Mouse (Mus musculus) urinary bladder, postnatal 4 days (tissue): ENCODE measurements around the gene Vsnl1.

Experiments
- DNase-seq, 2 experiments: peaks; one replicate each; pipeline ENCODE4 v3.0.0; 2021 to 2022; ENCODE audit warnings: low spot score in 2 of 2

Gene Vsnl1

DNA sequence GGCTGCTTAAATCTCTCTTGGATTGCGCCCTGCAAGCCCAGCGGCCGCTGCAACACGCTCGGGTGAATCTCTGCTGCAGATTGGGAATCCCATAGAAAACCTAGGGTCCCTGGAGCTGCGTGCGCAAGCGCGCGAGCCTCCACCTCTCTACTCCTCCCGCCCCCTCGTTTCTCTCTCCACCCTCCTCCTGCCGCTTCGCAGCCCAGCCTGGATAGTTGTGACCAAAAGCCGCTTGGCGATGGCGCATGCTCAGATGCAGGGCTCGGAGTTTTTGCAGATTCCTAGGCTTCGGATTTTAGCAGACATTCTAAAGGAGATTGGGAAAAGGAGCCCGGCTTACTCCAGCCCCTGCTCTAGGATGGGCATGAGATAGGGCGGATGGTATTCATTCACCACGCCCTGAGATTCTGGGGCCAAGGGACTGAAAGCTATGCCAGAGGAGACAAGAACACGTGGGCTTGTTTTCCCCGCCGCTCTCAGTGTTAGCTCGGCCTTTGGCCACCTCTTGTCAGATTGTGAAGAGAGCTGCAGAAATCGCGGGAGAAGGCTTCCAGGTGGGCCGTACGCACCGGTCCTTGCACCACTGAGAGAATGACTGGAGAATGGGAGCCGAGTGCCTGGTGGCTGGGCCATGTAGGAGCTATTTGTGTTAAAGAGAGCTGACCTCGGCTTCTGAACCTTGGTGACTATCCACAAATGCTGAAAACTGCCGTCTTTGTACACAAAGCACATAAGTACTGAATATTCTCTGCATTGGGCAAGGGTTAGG lies at the start of gene Vsnl1:
TSS of gene Vsnl1 (minus strand) at position 117 of the 769 bp plus-strand sequence.
- DNase-seq, result peak; percentile 72 to 78

GRCm38 (mm10) chr12:11456632-11457031 lies 20.2 kb upstream of the Vsnl1 start:
- no peak for DNase-seq

- no peak for DNase-seq
Measured at GRCm38 (mm10) chr12:11456213-11456612, 19.8 kb upstream of the Vsnl1 start.

DNA sequence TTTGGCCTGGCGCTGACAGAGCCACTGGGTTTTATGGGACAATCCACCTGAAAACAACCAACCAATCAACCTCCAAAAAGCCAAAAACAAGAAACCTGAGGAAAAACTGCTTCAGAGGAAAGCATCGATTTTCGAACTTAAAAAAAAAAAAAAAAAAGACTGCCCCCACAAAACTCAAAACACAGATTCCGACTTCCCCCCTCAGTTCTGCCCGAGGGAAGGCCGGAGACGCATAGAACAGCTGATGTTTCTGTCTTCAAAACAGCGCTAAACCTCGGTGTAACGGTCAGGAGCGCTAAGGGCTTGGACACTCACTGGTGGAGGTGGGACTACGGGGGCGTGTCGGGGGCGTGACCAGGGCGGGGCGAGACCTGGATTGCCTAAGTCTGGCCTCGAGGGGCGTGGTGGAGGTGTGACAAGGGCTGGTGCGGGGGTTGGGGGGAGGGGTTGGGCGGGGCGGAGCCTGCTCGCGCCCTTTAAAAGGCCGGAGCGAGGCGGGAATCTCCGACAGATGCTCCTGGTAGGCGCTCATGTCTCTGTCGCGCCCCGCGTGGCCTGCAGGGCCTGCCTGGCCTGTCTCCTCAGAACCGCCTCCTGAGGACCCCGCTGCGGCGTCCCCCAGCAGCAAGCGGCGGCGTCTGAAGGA lies 19.3 kb upstream of the Vsnl1 start, which contains the start of gene Rad51ap2:
TSS of gene Rad51ap2 (plus strand) at position 531 of the 646 bp plus-strand sequence.
- DNase-seq, result peak; percentile 82 to 86

DNA sequence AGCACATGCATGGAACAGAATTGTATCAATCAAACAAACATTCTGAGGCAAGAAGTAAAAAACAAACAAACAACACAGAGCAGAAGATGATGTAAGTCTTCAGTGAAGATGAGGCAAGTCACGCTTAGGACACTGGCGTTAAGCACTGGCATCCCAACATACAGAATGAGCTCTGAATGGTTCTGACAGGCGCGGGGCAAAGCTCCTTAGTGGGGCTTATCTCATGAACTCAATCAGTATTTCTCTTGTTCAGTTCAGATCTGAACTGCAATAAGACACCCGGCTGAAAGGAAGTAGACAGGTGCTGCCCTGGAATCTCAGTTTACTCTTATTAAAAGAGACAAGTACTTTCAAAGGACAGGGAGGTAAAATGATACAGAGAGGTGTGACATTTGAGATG lies 17.7 kb upstream of the Vsnl1 start:
- no peak for DNase-seq

DNA sequence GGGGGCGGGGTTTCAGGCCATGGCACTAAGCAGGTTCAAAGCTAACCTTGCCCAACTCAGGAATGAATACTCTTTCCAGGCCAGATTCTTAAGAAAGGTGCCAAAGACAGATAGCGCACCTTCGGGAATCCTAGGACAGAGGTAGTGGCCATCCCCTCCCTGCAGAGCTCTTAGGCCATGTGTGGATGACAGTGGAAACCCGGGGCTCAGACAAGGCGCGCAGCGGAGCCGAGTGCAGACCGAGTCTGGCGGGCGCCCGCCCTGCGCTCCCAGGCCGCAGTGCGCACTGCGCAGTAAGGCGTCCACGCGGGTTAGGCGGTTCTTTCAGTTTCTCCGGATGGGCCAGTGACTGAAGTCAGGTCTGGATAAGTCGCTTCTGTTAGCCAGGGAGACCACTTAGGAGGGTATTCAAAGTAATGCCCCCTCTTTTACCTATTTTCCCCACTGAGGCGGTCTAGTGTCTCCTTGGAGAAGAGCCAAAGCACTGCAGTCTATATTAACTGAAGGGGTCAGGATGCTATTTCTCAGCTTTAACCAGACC lies 1.6 kb upstream of the Vsnl1 start:
- DNase-seq, result no peak

GRCm38 (mm10) chr12:11437266-11437906 lies 973 bp upstream of the Vsnl1 start:
- peak; percentile 49 to 76 for DNase-seq

GRCm38 (mm10) chr12:11436023-11436350 lies 426 bp downstream of the Vsnl1 start:
- DNase-seq, result no peak

DNA sequence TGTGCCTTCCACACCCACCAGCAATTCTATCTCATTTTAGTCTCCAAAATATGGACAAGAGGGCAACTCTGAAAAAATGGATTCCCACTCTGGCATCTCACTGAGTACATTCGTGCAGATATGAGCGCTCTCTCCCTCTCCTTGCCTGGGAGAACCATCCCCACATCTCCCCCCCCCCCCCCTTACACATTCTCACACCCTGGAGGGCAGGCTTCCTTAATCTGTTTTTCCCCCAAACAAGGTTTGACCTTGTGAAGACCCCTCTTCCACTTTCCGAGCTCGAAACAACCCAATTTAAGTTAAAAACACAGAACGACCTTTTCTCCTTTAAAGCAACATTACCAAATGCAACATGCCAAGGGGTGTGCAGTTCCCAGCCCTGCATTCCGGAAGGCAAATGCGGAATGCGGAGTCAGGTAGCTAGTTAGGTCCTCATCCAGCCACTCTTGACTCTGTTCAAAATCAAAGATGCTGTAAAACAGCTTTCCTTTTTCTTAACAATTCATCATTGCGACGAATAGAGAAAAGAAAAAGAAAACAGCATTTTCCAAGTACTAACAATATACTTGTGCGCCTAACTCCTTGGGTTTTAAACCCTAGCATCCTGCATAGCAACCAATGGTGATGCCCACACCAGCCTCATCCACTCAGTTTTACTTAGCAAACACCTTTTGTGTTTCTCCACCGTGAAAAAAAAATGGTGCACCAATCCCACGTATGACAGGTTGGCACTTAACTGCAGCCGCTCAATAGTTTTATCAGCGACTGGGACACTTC lies 979 bp downstream of the Vsnl1 start:
- no peak for DNase-seq

DNA sequence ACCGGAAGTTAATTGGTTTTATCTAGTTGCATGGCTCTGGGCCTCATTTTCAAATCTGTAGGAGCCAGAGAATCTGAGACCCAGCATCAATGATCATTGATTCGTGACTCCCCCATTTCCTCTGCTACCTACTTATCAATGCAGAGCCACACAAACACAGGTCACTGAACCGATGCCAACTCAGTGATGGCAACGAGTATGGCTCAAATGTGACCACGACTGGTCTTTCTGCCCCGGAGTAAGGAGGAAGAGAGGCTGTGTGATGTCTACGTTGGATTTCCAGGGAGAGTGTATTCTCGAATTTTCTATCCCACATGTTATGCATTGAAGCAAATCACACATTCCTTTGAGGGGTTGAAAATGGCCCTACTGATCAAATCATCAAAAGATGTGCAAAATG lies 2.0 kb downstream of the Vsnl1 start:
- DNase-seq, result no peak

DNA sequence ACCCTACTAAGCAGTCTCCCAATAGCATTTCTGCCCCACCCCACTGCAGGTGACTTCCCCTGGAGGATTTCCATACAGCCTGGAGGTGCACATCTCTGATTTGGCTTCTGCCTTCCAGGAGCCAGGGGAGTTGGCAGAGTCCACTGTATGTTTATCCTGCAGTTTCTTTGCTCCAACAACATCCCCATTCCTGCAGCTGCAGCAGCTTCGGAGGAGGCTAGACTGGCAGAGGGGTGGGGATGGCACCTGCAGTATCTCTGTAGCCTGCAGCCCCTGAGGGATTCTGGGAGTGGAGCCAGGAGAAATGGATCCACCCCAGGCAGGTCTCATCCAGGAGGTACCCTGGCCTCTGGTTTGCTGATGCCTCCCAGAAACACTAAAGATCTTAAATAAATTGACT lies 2.7 kb downstream of the Vsnl1 start:
- no peak for DNase-seq

GRCm38 (mm10) chr12:11433126-11433525 lies 3.3 kb downstream of the Vsnl1 start:
- no peak for DNase-seq

DNA sequence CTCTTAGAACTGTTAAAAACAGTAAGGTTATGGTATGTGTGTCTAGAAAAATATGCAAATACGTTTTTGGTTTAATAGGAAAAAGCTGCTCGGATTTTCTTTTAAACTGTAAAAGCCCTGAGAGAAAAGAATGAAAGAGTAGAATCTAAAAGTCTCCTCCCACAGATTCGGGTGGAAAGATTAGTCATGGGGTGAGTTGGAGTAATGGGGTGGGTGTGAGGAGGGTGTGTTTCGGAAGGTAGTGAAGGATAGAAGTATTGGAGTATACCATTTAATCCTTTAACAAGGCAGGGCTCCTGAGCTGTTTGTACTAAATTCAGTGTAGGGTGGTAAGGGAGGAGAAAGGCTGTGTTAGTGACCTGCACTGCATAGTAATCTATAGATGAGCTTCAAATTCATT lies 9.0 kb downstream of the Vsnl1 start:
- no peak for DNase-seq

DNA sequence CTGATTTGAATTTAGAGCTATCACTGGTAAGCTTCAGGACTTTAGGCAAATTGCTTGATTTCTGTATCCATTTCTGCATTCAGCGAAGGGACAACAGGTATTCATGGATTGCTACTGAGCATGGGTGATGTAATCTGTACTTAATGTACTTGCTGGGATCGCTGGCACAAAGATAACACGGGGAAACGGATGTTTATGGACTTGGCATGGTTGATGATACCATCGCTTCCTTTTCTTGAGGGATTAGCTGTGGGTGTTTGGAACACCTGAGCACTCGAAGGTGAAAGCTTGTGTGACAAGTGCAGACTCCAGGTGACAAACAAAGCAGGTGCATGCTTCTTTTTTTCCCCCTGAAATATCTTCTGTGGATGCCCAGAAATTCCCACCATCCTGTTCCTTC lies 18.3 kb downstream of the Vsnl1 start:
- DNase-seq, result no peak

GRCm38 (mm10) chr12:11407679-11408078 lies 28.7 kb downstream of the Vsnl1 start:
- no peak for DNase-seq

GRCm38 (mm10) chr12:11398791-11399190 lies 37.6 kb downstream of the Vsnl1 start:
- no peak for DNase-seq

DNA sequence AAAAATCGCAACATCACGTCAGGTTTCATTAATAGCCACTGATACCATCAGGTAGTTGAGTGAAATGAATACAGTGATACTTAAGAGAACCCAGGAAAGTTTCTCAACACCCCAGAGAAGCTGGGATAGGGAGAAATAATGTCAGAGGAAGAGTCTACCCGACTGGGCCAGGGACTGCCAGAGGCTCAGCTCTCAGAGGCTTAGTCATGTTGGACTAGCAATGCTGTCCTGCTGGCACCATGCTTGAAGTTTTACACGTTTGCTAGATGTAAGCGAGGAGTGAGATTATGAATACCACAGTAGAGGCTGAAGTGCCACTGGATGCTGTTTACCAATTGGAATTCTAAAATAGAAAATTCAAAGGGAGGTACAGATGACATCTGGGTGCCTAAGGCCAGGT lies 39.4 kb downstream of the Vsnl1 start:
- no peak for DNase-seq

- no peak for DNase-seq
Measured at GRCm38 (mm10) chr12:11395470-11395869, 40.9 kb downstream of the Vsnl1 start.

DNA sequence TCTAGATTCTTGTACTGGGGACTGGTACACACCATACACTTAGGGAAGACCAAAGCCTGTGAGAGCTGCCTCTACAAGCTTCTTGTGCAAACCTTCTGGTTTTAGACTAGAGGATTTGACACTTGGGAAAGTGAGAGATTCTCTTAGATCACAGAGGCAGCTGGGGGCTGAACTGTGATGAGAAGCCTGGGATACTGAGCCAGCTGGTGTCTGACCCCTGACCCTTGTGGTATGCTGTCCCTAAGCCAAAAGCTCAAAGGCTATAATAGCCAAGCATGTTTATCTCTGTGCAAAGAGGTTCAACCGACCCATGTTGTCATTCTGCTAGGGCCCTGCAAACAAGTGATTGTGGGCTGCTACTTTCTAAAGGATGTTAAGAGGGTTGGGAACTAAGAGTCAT lies 43.9 kb downstream of the Vsnl1 start:
- DNase-seq, result no peak

GRCm38 (mm10) chr12:11391244-11391949 lies 45.0 kb downstream of the Vsnl1 start:
- peak; percentile 47 to 60 for DNase-seq

DNA sequence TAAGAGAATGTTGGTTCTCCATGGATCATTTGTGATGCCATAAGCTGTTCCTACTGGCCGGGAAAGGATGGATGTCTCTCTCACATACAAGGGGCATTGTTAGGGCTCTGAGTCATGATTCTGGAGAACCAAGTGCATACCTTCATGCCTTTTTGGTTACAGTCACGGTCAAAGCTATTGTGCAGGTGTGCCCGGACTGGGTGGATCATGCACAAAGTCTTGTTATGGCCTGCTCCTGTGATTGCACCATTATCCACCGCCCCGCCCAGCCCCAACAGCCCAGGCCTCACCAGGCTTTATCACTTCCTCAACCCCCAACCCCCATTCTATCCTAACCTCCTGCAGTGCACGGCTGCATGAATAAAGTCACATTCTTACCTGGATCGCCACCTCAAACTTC lies 47.3 kb downstream of the Vsnl1 start:
- no peak for DNase-seq
